Mouse (Mus musculus): Measurements from ENCODE around the gene Dlx2. TPM values are rescaled to one million over a fixed set of nuclear protein-coding genes. Genes with fewer than 3 reads are reported as not detected.
A peak's percentile ranks its signal among the peaks of the same experiment; 100 is the strongest.

The Dlx2 gene
- polyA plus RNA-seq (2017; shearing (Covaris generic)) = not detected

GRCm38 (mm10) chr2:71546640-71547071 lies at the start of gene Dlx2:
Gene Dlx2 (minus strand): TSS chr2:71546754.
- no peak for ATAC-seq

- no peak for ATAC-seq
Measured at GRCm38 (mm10) chr2:71594466-71594865, 47.9 kb upstream of the Dlx2 start.

- no peak for ATAC-seq
Measured at GRCm38 (mm10) chr2:71589114-71589513, 42.6 kb upstream of the Dlx2 start.

GRCm38 (mm10) chr2:71581488-71581887 lies 34.9 kb upstream of the Dlx2 start:
- ATAC-seq = no peak

GRCm38 (mm10) chr2:71580632-71581466 lies 34.3 kb upstream of the Dlx2 start:
- ATAC-seq = peak; percentile 46

GRCm38 (mm10) chr2:71577059-71577458 lies 30.5 kb upstream of the Dlx2 start:
- ATAC-seq = no peak

- ATAC-seq = no peak
Measured at GRCm38 (mm10) chr2:71573736-71574135, 27.2 kb upstream of the Dlx2 start.

- ATAC-seq = no peak
Measured at GRCm38 (mm10) chr2:71566466-71566865, 19.9 kb upstream of the Dlx2 start.

- ATAC-seq = no peak
Measured at GRCm38 (mm10) chr2:71556071-71556470, 9.5 kb upstream of the Dlx2 start.

GRCm38 (mm10) chr2:71551704-71552103 lies 5.2 kb upstream of the Dlx2 start:
- ATAC-seq = no peak

GRCm38 (mm10) chr2:71550330-71550729 lies 3.8 kb upstream of the Dlx2 start:
- ATAC-seq = no peak

- no peak for ATAC-seq
Measured at GRCm38 (mm10) chr2:71547829-71548228, 1.3 kb upstream of the Dlx2 start.

GRCm38 (mm10) chr2:71545882-71546639 lies 493 bp downstream of the Dlx2 start:
- ATAC-seq = peak; percentile 39

- peak; percentile 16 for ATAC-seq
Measured at GRCm38 (mm10) chr2:71545401-71545881, 1.1 kb downstream of the Dlx2 start.

- no peak for ATAC-seq
Measured at GRCm38 (mm10) chr2:71544391-71545285, 1.9 kb downstream of the Dlx2 start.

GRCm38 (mm10) chr2:71543948-71544347 lies 2.6 kb downstream of the Dlx2 start:
- ATAC-seq = no peak

- ATAC-seq = no peak
Measured at GRCm38 (mm10) chr2:71543531-71543930, 3.0 kb downstream of the Dlx2 start.

GRCm38 (mm10) chr2:71542816-71543301 lies 3.7 kb downstream of the Dlx2 start:
- ATAC-seq = no peak

- no peak for ATAC-seq
Measured at GRCm38 (mm10) chr2:71542227-71542815, 4.2 kb downstream of the Dlx2 start.

- no peak for ATAC-seq
Measured at GRCm38 (mm10) chr2:71541418-71542226, 4.9 kb downstream of the Dlx2 start.
